Mouse (Mus musculus): ENCODE data around the gene Anapc2.

DNA sequence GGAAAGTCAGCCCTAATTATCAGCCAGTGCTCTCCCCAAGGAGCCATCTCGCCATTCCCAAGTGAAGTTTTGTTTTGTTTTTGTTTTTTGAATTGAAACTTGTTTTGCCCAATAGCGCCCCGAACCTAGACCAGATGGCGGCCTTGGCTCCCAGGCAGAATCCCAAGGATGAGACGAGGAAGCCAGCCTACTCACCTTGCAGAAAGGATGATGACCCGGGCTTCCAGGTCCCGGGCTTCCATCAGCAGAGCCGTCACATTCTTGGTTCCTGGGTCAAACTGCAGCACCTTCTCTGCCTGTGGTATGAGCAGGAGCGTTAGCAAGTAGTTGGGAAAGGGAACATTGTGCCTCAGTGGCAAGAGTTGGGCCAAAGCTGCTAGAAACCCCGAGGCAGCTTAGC lies 37.9 kb downstream of the Anapc2 start:
- TF ChIP-seq CTCF (IDR thresholded peaks at IDR 0.05; ENCODE audit: control insufficient read depth, insufficient read depth, insufficient replicate concordance, low read depth, low read length) (no peak), POLR2A (IDR thresholded peaks at IDR 0.05; ENCODE audit: control insufficient read depth, low read depth, low read length) (no peak)

Measured in testis, adult 2 months (tissue).